Mouse (Mus musculus) liver, embryonic 16.5 days (tissue): ENCODE measurements around the gene Slc35a3. TPM values are rescaled to one million over a fixed set of nuclear protein-coding genes. Genes with fewer than 3 reads are reported as not detected.

ENCODE experiments used
- ATAC-seq: fragments of 200-750 bp; cut with Nextera tagmentation; 2 replicates; pipeline ENCODE4 v1.8.0; 2017; ENCODE audit warnings: low read depth, mild to moderate bottlenecking, moderate number of reproducible peaks, moderate library complexity
- H3K27ac ChIP-seq: fragments of 300-500 bp; sonication (generic); 2 replicates; pipeline ENCODE4 v1.5.1; 2014; ENCODE audit warnings: mild to moderate bottlenecking, low read length
- H3K27me3 ChIP-seq: fragments of 300-500 bp; sonication (generic); 2 replicates; pipeline ENCODE4 v1.6.1; 2014; ENCODE audit warnings: low read depth, low read length, mixed read lengths; ENCODE audit not compliant: control insufficient read depth, insufficient read depth
- H3K36me3 ChIP-seq: fragments of 300-500 bp; sonication (generic); 2 replicates; pipeline ENCODE4 v1.6.1; 2014; ENCODE audit warnings: mild to moderate bottlenecking; ENCODE audit not compliant: control insufficient read depth, insufficient read depth
- H3K4me1 ChIP-seq: fragments of 300-500 bp; sonication (generic); 2 replicates; pipeline ENCODE4 v1.6.1; 2014; ENCODE audit warnings: low read depth, low read length, mixed read lengths; ENCODE audit not compliant: control insufficient read depth
- H3K4me2 ChIP-seq: fragments of 300-500 bp; sonication (generic); 2 replicates; pipeline ENCODE4 v1.6.1; 2014; ENCODE audit warnings: low read depth, low read length, mixed read lengths
- H3K4me3 ChIP-seq: fragments of 300-500 bp; sonication (generic); 2 replicates; pipeline ENCODE4 v1.5.1; 2014; ENCODE audit warnings: low read depth, mild to moderate bottlenecking, low read length
- H3K9ac ChIP-seq: fragments of 300-500 bp; sonication (generic); 2 replicates; pipeline ENCODE4 v1.6.1; 2014; ENCODE audit warnings: low read depth, low read length
- H3K9me3 ChIP-seq: fragments of 300-500 bp; sonication (generic); replicated peaks from 2 replicates; pipeline ENCODE4 v1.6.1; 2016; ENCODE audit warnings: low read length; ENCODE audit not compliant: control insufficient read depth
- WGBS: fragments of 180-500 bp; shearing (Covaris S2); extraction: QIAGEN DNeasy Blood & Tissue Kit; methylation state at CpG from one replicate; pipeline ENCODE4 v1.1.7; 2014; ENCODE audit not compliant: insufficient replicate concordance; 5-methylcytosine and 5-hydroxymethylcytosine counted together
- polyA plus RNA-seq: library from polyadenylated mRNA; unstranded; fragments of >200 nt; fragmentation: Nextera tagmentation; extraction: Ambion mirVana; gene quantifications from 2 replicates; pipeline ENCODE4 v1.2.1, GENCODE M21; 2015

The Slc35a3 gene
- polyA plus RNA-seq, 1 experiment from 2014 or later = 7.0 TPM

DNA sequence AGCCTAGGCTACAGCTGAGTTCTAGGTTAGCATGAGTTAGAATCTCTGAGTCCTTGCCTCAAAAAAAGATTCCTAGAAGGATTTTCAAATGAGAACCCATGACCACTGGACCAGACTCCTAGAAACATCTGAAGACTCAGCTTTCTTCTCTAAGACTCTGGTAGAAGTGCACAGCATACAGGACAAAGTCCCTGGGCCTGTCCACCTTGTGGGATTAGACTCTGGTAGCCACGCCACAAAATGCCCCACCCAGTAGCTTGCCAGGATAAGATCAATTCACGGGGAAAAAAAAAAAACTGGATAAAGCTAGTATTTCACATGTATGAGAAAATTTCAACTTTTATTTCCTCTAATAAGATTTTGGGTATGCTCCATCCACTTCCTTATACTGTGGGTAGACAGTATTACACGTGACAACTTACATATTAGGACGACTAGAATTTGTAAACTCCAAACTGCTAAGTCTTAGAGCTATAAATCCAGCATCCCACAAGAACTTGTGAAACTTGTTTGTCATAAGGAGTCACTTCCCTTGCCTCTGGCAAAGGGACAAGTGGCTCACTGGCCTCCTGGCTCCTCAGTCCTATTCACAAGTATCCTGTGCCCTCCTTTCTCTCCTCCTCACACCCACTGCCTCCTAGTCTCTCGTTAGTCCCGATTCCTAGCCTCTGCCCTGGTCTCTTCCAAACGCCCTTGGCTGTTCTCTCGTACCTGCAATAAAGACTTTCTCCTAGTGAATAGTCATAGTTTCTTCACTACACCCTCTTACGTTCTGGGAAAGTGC lies 74.7 kb downstream of the Slc35a3 start:
- Histone ChIP-seq H3K4me1 (peaks cover 2% of the 10 kb centered on the region; the same call in 1 of the 2 replicates), H3K27me3 (no peaks in the 10 kb centered on the region), H3K4me2 (no peak overlapping the region), H3K36me3 (peaks cover 33% of the 10 kb centered on the region), H3K9me3 (no peaks in the 10 kb centered on the region), H3K9ac (no peak overlapping the region), H3K4me3 (no peak overlapping the region), H3K27ac (no peak overlapping the region)
- no peak for ATAC-seq
- WGBS = 71% methylated on average over 9 of the region's 9 CpGs

DNA sequence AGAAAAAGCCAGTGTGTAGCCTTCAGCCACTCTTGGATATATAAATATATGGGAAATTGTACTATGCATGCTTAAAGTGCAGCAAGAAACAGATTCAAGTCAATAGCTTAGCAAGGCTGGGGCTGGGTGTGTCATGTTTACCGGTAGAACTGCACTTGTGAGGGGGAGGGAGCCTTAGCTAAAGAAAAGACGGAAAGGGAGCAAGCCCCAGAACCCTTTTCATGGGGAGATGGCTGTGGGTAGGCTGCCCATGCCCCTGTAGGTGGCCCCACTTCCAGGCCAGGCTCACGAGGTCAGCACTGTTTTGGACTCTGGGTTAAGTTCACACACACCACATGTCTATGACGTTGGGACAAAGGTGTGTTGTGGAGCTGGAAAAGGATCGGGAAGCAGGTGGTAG lies 76.8 kb downstream of the Slc35a3 start:
- Histone ChIP-seq H3K27ac (no peak overlapping the region), H3K9ac (no peak overlapping the region), H3K4me3 (no peak overlapping the region), H3K4me1 (peaks cover 2% of the 10 kb centered on the region; the same call in 1 of the 2 replicates), H3K4me2 (no peak overlapping the region), H3K9me3 (no peaks in the 10 kb centered on the region), H3K36me3 (peaks cover 28% of the 10 kb centered on the region), H3K27me3 (no peaks in the 10 kb centered on the region)
- 72% methylated on average over 5 of the region's 5 CpGs for WGBS
- ATAC-seq = no peak

DNA sequence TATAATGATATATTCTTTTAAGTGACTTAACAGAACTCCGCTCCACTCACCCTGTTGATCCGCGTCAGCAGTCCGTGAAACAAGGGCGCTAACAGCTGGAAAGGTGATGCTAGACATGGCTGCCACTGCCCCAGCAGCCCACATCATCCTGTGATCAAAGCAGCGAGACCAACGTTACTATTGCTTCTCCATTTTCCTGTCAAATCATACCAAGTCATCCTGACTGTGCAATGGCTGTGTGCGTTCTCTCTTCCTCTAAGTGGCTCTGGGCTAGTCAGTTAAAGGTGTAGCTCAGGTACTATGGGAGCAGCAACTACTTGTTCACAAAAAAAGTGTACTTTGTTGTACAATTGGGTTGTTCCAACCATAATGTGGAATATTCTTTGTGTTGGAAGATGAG lies 77.8 kb downstream of the Slc35a3 start:
- ATAC-seq = no peak
- Histone ChIP-seq H3K27ac (no peak overlapping the region), H3K9ac (no peak overlapping the region), H3K4me1 (peaks cover under 1% of the 10 kb centered on the region; the same call in 1 of the 2 replicates), H3K27me3 (no peaks in the 10 kb centered on the region), H3K4me3 (no peak overlapping the region), H3K9me3 (no peaks in the 10 kb centered on the region), H3K36me3 (peaks cover 24% of the 10 kb centered on the region), H3K4me2 (no peak overlapping the region)
- WGBS = 83% methylated on average over 8 of the region's 8 CpGs

DNA sequence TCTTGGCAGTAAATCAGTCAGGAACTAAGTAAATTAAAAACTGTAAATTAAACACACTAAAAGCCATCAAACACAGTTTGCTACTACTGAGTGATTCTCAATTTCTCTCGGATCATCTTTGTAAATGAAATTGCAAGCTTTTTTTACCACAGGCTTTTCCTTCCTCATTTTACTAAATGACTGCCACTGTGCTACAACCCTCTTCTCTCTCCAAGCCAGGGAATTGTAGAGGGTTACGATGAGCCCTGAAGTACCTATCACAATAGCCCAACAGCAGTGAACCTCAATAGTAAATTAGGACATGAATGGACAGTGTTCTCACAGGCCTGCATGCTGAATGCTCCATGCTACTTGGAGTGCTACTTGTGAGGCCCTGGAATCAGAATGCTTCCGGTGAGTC lies 78.5 kb downstream of the Slc35a3 start:
- no peak for ATAC-seq
- Histone ChIP-seq H3K27me3 (no peaks in the 10 kb centered on the region), H3K9me3 (no peaks in the 10 kb centered on the region), H3K27ac (no peak overlapping the region), H3K4me3 (no peak overlapping the region), H3K36me3 (peaks cover 19% of the 10 kb centered on the region), H3K4me2 (no peak overlapping the region), H3K4me1 (no peaks in the 10 kb centered on the region), H3K9ac (no peak overlapping the region)
- 56% methylated on average over 3 of the region's 3 CpGs for WGBS

DNA sequence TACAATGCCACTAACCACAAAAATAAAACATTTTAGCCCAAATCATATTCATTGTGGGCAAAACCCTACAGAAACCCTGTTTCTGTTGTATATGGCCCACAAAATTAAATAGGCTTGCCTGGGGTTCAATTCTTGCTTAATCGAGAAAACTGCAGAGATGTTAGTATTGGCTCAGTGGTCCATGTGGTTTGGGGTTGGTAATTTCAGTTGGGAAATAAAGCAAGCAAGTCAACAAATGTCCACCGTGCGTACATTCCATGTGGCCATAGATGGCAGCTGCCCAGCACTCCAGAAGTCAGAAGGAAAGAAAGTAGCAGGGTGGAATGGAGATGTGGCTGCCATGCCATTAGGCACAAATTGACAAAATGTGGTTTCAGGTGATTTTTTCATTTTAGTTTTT lies 79.7 kb downstream of the Slc35a3 start:
- no peaks in the 10 kb centered on the region for H3K9me3 ChIP-seq
- WGBS = 67% methylated on average over 3 of the region's 3 CpGs
- no peaks in the 10 kb centered on the region for H3K4me1 ChIP-seq
- H3K27ac ChIP-seq = no peak overlapping the region
- H3K27me3 ChIP-seq = no peaks in the 10 kb centered on the region
- H3K9ac ChIP-seq = no peak overlapping the region
- H3K4me2 ChIP-seq = no peak overlapping the region
- no peak overlapping the region for H3K4me3 ChIP-seq
- ATAC-seq = no peak
- peaks cover 21% of the 10 kb centered on the region for H3K36me3 ChIP-seq

DNA sequence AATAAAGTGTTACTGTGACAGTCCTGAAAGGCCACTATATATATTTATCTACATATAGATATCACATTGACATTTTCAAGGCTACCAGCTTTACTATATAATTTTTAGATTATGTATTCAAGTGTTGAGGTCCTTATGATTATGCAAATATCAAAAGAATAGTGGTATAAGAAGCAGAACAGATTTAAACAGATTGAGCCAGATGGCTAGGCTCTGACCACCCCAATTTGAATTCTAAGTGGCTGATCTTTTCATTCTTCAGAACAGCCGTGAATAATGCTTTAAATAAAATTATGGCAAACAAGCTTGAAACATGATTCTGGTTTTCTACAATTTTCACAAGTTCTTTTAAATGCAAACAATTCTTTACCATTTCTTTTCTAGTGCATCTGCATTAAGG lies 81.2 kb downstream of the Slc35a3 start:
- 89% methylated on average over 1 of the region's 1 CpGs for WGBS
- Histone ChIP-seq H3K27me3 (no peaks in the 10 kb centered on the region), H3K4me1 (no peaks in the 10 kb centered on the region), H3K36me3 (peaks cover 24% of the 10 kb centered on the region), H3K9me3 (no peaks in the 10 kb centered on the region), H3K4me3 (no peak overlapping the region), H3K9ac (no peak overlapping the region), H3K27ac (no peak overlapping the region), H3K4me2 (no peak overlapping the region)
- no peak for ATAC-seq

DNA sequence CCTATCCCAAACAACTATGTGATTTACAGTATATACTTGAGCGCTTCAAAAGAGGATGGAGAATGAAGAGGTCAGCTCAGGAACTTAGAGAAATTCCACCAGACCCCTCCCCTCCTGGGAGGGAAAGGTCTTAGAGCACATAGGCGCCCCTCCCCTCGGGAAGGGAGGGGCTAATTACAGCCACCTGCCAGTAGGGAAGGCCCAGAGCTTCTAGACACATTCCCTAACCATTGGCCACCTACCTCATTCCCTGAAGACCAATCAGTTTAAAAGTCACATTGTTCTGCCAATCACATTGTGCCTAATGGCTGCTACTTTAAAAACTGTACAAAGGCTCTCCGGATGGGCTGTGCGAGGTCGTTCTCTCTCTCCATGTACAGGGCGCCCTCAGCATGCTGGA lies 90.0 kb downstream of the Slc35a3 start:
- Histone ChIP-seq H3K27ac (no peak overlapping the region), H3K9ac (no peak overlapping the region), H3K27me3 (no peaks in the 10 kb centered on the region), H3K4me1 (peaks cover 10% of the 10 kb centered on the region), H3K9me3 (no peaks in the 10 kb centered on the region), H3K4me2 (no peak overlapping the region), H3K4me3 (no peak overlapping the region), H3K36me3 (peaks cover 24% of the 10 kb centered on the region)
- no peak for ATAC-seq
- 87% methylated on average over 7 of the region's 7 CpGs for WGBS

DNA sequence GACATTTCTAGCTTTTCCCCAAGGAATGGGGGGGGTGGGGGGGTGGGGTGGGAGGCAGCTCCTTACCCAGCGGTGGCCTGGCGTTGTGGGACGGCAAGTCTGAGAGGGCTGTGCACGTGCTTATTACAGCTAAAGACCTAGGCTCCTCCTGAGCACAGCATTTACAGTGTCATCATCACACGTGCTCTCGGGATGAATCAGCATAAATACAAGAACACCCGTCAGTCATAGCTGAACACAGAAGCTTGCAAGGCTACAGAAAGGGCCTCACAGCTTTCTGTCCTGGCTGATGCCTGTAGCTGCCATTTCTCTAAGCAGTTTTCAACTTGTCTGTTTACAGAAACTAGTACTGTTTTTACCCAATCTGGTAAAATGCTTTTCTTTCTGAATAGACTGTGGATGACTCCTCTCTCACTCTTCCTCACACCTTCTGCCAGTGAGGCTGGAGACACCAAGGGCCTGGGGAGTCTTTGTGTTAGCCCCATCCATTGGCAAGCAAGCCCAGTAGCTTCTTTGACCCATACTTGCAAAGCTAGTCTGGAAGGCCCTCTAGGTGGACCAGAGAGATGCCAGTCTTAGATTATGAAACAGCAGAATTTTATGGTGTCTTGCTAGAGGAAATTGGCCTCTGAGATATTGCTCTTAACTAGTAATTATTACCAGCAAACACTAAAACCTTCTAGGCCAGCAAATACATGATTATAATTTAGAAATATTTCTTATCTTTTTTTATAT lies 91.8 kb downstream of the Slc35a3 start:
- WGBS = 35% methylated on average over 7 of the region's 7 CpGs
- Histone ChIP-seq H3K4me2 (no peak overlapping the region), H3K36me3 (peaks cover 25% of the 10 kb centered on the region), H3K27ac (0 out of 2 replicates have a peak overlapping the region, but pooled peaks have one; percentile 39), H3K27me3 (no peaks in the 10 kb centered on the region), H3K9me3 (no peaks in the 10 kb centered on the region), H3K4me1 (peaks cover 10% of the 10 kb centered on the region), H3K9ac (no peak overlapping the region), H3K4me3 (no peak overlapping the region)
- ATAC-seq = peak; percentile 94
